Mouse (Mus musculus): ENCODE data around the gene Nuak1. TPM values are rescaled to one million over a fixed set of nuclear protein-coding genes. Genes with fewer than 3 reads are reported as not detected.

Nuak1 gene
- polyA plus RNA-seq, 1 experiment = 4.0 TPM

DNA sequence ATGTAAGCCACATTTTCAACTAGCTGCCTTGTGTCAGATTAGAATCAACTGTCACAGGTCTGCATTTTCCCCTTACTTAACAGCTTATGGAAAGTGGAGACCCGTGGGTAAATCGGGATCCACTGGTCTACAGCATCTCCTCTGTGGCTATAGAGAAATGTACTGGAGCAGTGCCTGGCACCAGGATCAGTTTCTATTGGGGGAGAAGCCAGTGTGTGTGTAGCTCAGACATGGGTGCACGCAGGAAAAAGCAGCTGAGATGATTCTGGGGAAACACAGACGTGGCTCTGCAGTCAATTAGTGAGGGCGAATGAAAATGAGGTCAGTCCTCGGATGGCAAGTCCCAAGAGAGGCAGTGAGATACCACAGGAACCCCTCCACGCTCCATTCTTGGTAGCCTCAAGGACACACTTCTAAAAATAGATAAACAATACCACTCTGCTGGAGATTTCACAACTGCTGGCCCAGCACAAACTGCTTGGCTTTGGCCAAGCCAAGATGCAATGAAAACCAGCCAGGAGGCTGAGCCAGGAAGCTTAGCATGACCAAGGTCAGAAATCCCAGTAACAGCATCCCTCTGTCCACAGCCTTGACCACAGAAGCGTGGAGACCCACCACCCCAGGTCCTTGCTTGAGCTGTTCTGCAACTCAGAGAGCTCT lies 40.4 kb upstream of the Nuak1 start:
- TF ChIP-seq CTCF (IDR thresholded peaks at IDR 0.05; ENCODE audit: control insufficient read depth, insufficient read depth, low read length) (no peak), POLR2A (IDR thresholded peaks at IDR 0.05; ENCODE audit: borderline replicate concordance, control insufficient read depth, low read depth, low read length) (no peak)
- Histone ChIP-seq H3K4me3 (replicated peaks; ENCODE audit: control insufficient read depth, low read depth, low read length) (no peak overlapping the region), H3K4me1 (ENCODE audit: control insufficient read depth, insufficient read depth, low read length) (peaks cover 1% of the 10 kb centered on the region), H3K27ac (ENCODE audit: control insufficient read depth, insufficient read depth, low read depth, low read length, poor library complexity) (no peak overlapping the region)
- 35% methylated on average over 8 of the region's 8 CpGs for WGBS

DNA sequence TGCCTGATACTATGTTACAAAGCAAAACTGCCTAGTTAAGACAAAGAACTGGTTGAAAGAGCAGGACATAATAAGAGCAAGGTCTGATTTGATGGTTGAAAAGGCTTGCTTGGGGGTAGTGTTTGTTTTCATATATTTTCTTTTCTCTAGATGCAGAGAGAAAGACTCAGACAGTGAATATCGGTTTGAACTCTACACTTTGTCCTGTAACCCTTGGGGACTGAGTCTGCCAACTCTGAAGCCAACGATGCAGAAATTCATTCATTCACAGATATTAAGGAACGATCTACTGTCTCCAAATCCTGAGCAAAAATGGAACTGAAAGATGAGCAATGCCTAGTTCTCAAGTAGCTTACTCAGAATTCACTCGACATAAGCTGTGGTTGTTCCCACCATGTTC lies 39.7 kb upstream of the Nuak1 start:
- H3K4me1 ChIP-seq (ENCODE audit: control insufficient read depth, insufficient read depth, low read length) = peaks cover 1% of the 10 kb centered on the region
- H3K4me3 ChIP-seq (replicated peaks; ENCODE audit: control insufficient read depth, low read depth, low read length) = no peak overlapping the region
- WGBS = 62% methylated on average over 4 of the region's 4 CpGs
- TF ChIP-seq CTCF (IDR thresholded peaks at IDR 0.05; ENCODE audit: control insufficient read depth, insufficient read depth, low read length) (no peak), POLR2A (IDR thresholded peaks at IDR 0.05; ENCODE audit: borderline replicate concordance, control insufficient read depth, low read depth, low read length) (no peak)
- no peak overlapping the region for H3K27ac ChIP-seq (ENCODE audit: control insufficient read depth, insufficient read depth, low read depth, low read length, poor library complexity)

- no peak overlapping the region for H3K4me3 ChIP-seq (replicated peaks; ENCODE audit: control insufficient read depth, low read depth, low read length)
- 74% methylated on average over 3 of the region's 3 CpGs for WGBS
These were observed 37.2 kb upstream of the Nuak1 start for GRCm38 (mm10) chr10:84477613-84478076.

DNA sequence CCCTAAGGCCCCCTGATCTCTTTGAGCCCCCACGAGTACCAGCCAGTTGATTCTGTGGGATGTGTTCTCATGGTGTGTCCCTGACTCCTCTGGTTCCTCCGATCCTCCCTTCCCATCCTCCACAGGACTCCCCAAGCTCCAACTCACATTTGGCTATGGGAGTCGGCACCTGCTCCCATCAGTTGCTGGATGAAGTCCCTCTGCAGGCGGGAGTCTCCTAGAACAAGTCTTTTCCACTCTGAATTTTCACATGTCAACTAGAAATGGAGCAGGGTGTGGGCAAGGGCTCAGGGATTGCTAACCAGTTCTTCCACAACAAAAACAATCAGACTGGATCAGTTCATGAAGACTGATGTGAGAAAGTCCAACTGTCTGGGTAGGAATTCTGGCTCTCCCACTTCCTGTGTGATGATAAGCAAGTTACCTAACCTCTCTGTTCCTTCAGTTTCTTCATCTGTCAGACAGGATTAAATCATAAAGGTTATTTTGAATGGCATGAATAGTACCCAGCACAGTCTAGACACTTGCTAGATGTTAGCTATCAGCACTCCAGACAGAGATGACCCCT lies 36.7 kb upstream of the Nuak1 start:
- TF ChIP-seq POLR2A (IDR thresholded peaks at IDR 0.05; ENCODE audit: borderline replicate concordance, control insufficient read depth, low read depth, low read length) (no peak), CTCF (IDR thresholded peaks at IDR 0.05; ENCODE audit: control insufficient read depth, insufficient read depth, low read length) (no peak)
- no peak overlapping the region for H3K4me3 ChIP-seq (replicated peaks; ENCODE audit: control insufficient read depth, low read depth, low read length)
- no peaks in the 10 kb centered on the region; the same call in 1 of the 2 replicates for H3K4me1 ChIP-seq (ENCODE audit: control insufficient read depth, insufficient read depth, low read length)
- H3K27ac ChIP-seq (ENCODE audit: control insufficient read depth, insufficient read depth, low read depth, low read length, poor library complexity) = no peak overlapping the region
- WGBS = 76% methylated on average over 4 of the region's 4 CpGs

More at GRCm38 (mm10) chr10:84477613-84478076, 37.2 kb upstream of the Nuak1 start:
- no peak for TF ChIP-seq POLR2A (IDR thresholded peaks at IDR 0.05; ENCODE audit: borderline replicate concordance, control insufficient read depth, low read depth, low read length)
- no peak for TF ChIP-seq CTCF (IDR thresholded peaks at IDR 0.05; ENCODE audit: control insufficient read depth, insufficient read depth, low read length)
- no peak overlapping the region for H3K27ac ChIP-seq (ENCODE audit: control insufficient read depth, insufficient read depth, low read depth, low read length, poor library complexity)
- peaks cover 1% of the 10 kb centered on the region for H3K4me1 ChIP-seq (ENCODE audit: control insufficient read depth, insufficient read depth, low read length)

GRCm38 (mm10) chr10:84467555-84468164 lies 27.3 kb upstream of the Nuak1 start:
- H3K27ac ChIP-seq (ENCODE audit: control insufficient read depth, insufficient read depth, low read depth, low read length, poor library complexity) = no peak overlapping the region
- WGBS = 77% methylated on average over 6 of the region's 6 CpGs
- H3K4me1 ChIP-seq (ENCODE audit: control insufficient read depth, insufficient read depth, low read length) = no peaks in the 10 kb centered on the region
- H3K4me3 ChIP-seq (replicated peaks; ENCODE audit: control insufficient read depth, low read depth, low read length) = no peak overlapping the region
- TF ChIP-seq CTCF (IDR thresholded peaks at IDR 0.05; ENCODE audit: control insufficient read depth, insufficient read depth, low read length) = no peak
- TF ChIP-seq POLR2A (IDR thresholded peaks at IDR 0.05; ENCODE audit: borderline replicate concordance, control insufficient read depth, low read depth, low read length) = no peak

- WGBS = 80% methylated on average over 4 of the region's 4 CpGs
- TF ChIP-seq CTCF (IDR thresholded peaks at IDR 0.05; ENCODE audit: control insufficient read depth, insufficient read depth, low read length) = no peak
- no peak for TF ChIP-seq POLR2A (IDR thresholded peaks at IDR 0.05; ENCODE audit: borderline replicate concordance, control insufficient read depth, low read depth, low read length)
- no peaks in the 10 kb centered on the region for H3K4me1 ChIP-seq (ENCODE audit: control insufficient read depth, insufficient read depth, low read length)
These were observed 25.1 kb upstream of the Nuak1 start for GRCm38 (mm10) chr10:84465511-84465910.

DNA sequence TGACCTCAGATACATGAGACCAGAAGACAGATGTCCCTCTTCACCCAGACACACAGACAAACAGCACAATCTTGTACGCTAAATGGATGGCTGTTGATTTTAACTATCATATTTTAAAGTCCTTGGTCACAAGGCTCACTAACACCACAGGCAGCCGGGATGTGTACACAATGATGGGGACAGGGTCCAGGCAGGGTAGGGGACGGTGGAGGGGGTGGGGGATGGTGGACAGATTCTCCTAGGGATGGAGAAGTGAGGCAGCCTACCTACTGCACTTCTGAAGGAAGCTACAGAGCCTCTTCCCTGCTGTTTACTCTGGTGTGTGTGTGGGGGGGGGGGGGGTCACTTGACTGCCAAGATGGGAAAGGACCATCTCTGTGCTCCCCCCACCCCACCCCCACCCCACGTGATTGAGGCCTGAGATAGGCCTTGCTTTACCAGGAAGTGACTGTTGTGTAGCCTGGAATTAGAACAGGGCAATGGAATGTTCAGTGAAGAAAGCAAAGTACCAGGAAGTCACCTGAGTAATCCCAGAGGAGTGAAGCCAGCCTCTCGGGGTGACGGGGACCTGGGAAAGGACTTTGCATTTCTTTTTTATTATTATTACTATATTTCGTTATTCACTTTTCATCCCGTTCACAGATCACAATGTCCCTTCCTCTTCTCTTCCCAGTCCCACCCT lies 20.2 kb upstream of the Nuak1 start:
- Histone ChIP-seq H3K4me3 (replicated peaks; ENCODE audit: control insufficient read depth, low read depth, low read length) (no peak overlapping the region), H3K4me1 (ENCODE audit: control insufficient read depth, insufficient read depth, low read length) (no peaks in the 10 kb centered on the region), H3K27ac (ENCODE audit: control insufficient read depth, insufficient read depth, low read depth, low read length, poor library complexity) (no peak overlapping the region)
- TF ChIP-seq CTCF (IDR thresholded peaks at IDR 0.05; ENCODE audit: control insufficient read depth, insufficient read depth, low read length) (no peak), POLR2A (IDR thresholded peaks at IDR 0.05; ENCODE audit: borderline replicate concordance, control insufficient read depth, low read depth, low read length) (no peak)
- WGBS = 76% methylated on average over 8 of the region's 8 CpGs

More at GRCm38 (mm10) chr10:84465511-84465910, 25.1 kb upstream of the Nuak1 start:
- Histone ChIP-seq H3K27ac (ENCODE audit: control insufficient read depth, insufficient read depth, low read depth, low read length, poor library complexity) (no peak overlapping the region), H3K4me3 (replicated peaks; ENCODE audit: control insufficient read depth, low read depth, low read length) (no peak overlapping the region)

DNA sequence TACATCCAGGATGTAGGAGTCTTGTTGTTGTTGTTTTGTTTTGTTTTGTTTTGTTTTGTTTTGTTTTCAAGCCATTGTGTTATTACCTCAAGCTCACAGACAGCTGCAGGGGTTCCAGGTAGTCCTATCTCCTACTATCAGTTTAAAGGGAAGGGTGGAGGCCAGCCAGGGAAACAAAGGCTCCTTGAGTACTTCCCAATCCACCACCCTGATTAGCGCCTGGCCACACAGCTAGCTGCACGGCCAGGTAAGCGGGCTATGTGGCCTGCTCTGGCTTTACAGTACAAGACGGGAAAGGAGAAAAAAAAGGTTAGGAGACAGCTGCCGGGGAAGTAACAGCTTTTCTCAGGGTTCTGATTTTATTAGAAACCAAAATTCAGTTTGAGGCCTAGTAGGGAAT lies 17.7 kb upstream of the Nuak1 start:
- WGBS = 80% methylated on average over 5 of the region's 5 CpGs

More for the DNA sequence above, 17.7 kb upstream of the Nuak1 start:
- Histone ChIP-seq H3K27ac (ENCODE audit: control insufficient read depth, insufficient read depth, low read depth, low read length, poor library complexity) (no peak overlapping the region), H3K4me3 (replicated peaks; ENCODE audit: control insufficient read depth, low read depth, low read length) (no peak overlapping the region), H3K4me1 (ENCODE audit: control insufficient read depth, insufficient read depth, low read length) (no peaks in the 10 kb centered on the region)
- no peak for TF ChIP-seq POLR2A (IDR thresholded peaks at IDR 0.05; ENCODE audit: borderline replicate concordance, control insufficient read depth, low read depth, low read length)
- TF ChIP-seq CTCF (IDR thresholded peaks at IDR 0.05; ENCODE audit: control insufficient read depth, insufficient read depth, low read length) = no peak
